Mouse (Mus musculus): Measurements from ENCODE around the gene Gkap1. TPM values are rescaled to one million over a fixed set of nuclear protein-coding genes. Genes with fewer than 3 reads are reported as not detected.
A peak's percentile ranks its signal among the peaks of the same experiment; 100 is the strongest.

The Gkap1 gene
- polyA plus RNA-seq, 1 experiment from 2014 or later, result 25.2 TPM

- Histone ChIP-seq H3K27me3 (ENCODE audit: poor library complexity, severe bottlenecking) (no peaks in the 10 kb centered on the region), H3K36me3 (replicated peaks) (peaks cover 48% of the 10 kb centered on the region), H3K27ac (no peak overlapping the region), H3K9me3 (no peaks in the 10 kb centered on the region), H3K4me1 (no peaks in the 10 kb centered on the region), H3K4me3 (no peak overlapping the region)
- 94% methylated on average over 5 of the region's 5 CpGs for WGBS
- DNase-seq (ENCODE audit: extremely low spot score, low spot score), result no peak
Observed at GRCm38 (mm10) chr13:58248957-58249356, 26.5 kb downstream of the Gkap1 start.

GRCm38 (mm10) chr13:58236536-58236935 is 39.0 kb downstream of the Gkap1 start:
- no peaks in the 10 kb centered on the region for H3K9me3 ChIP-seq
- peaks cover 45% of the 10 kb centered on the region for H3K36me3 ChIP-seq (replicated peaks)
- H3K4me1 ChIP-seq, result no peaks in the 10 kb centered on the region
- 91% methylated on average over 7 of the region's 7 CpGs for WGBS
- no peaks in the 10 kb centered on the region for H3K27me3 ChIP-seq (ENCODE audit: poor library complexity, severe bottlenecking)
- no peak overlapping the region for H3K4me3 ChIP-seq
- DNase-seq (ENCODE audit: extremely low spot score, low spot score), result no peak
- no peak overlapping the region for H3K27ac ChIP-seq

GRCm38 (mm10) chr13:58232611-58233010 is 42.9 kb downstream of the Gkap1 start:
- Histone ChIP-seq H3K9me3 (no peaks in the 10 kb centered on the region), H3K27ac (no peak overlapping the region), H3K27me3 (ENCODE audit: poor library complexity, severe bottlenecking) (no peaks in the 10 kb centered on the region), H3K4me1 (no peaks in the 10 kb centered on the region), H3K36me3 (replicated peaks) (peaks cover 30% of the 10 kb centered on the region), H3K4me3 (no peak overlapping the region)
- DNase-seq (ENCODE audit: extremely low spot score, low spot score), result peak; percentile 24
- WGBS, result 48% methylated on average over 5 of the region's 5 CpGs

GRCm38 (mm10) chr13:58232070-58232469 is 43.4 kb downstream of the Gkap1 start:
- H3K36me3 ChIP-seq (replicated peaks), result peaks cover 30% of the 10 kb centered on the region
- no peak overlapping the region for H3K4me3 ChIP-seq
- H3K4me1 ChIP-seq, result no peaks in the 10 kb centered on the region
- H3K9me3 ChIP-seq, result peaks cover 1% of the 10 kb centered on the region; the same call in 1 of the 2 replicates
- DNase-seq (ENCODE audit: extremely low spot score, low spot score), result no peak
- H3K27me3 ChIP-seq (ENCODE audit: poor library complexity, severe bottlenecking), result no peaks in the 10 kb centered on the region
- H3K27ac ChIP-seq, result no peak overlapping the region
- WGBS, result 93% methylated on average over 8 of the region's 8 CpGs

- Histone ChIP-seq H3K27me3 (ENCODE audit: poor library complexity, severe bottlenecking) (no peaks in the 10 kb centered on the region), H3K36me3 (replicated peaks) (0 out of 2 replicates have a peak, but pooled peaks cover 10% of the 10 kb centered on the region), H3K4me1 (no peaks in the 10 kb centered on the region), H3K27ac (no peak overlapping the region), H3K9me3 (peaks cover 6% of the 10 kb centered on the region; the same call in 1 of the 2 replicates), H3K4me3 (no peak overlapping the region)
- no peak for DNase-seq (ENCODE audit: extremely low spot score, low spot score)
- WGBS, result 84% methylated on average over 2 of the region's 2 CpGs
Observed at GRCm38 (mm10) chr13:58228624-58229023, 46.9 kb downstream of the Gkap1 start.

- WGBS, result 42% methylated on average over 8 of the region's 8 CpGs
- H3K4me3 ChIP-seq, result no peak overlapping the region
- H3K4me1 ChIP-seq, result no peaks in the 10 kb centered on the region
- H3K36me3 ChIP-seq (replicated peaks), result no peaks in the 10 kb centered on the region
- peaks cover 6% of the 10 kb centered on the region; the same call in 1 of the 2 replicates for H3K9me3 ChIP-seq
- no peak overlapping the region for H3K27ac ChIP-seq
- H3K27me3 ChIP-seq (ENCODE audit: poor library complexity, severe bottlenecking), result no peaks in the 10 kb centered on the region
- no peak for DNase-seq (ENCODE audit: extremely low spot score, low spot score)
Observed at GRCm38 (mm10) chr13:58225694-58226093, 49.8 kb downstream of the Gkap1 start.

GRCm38 (mm10) chr13:58220206-58220605 is 55.3 kb downstream of the Gkap1 start:
- H3K9me3 ChIP-seq, result no peaks in the 10 kb centered on the region
- H3K4me1 ChIP-seq, result peaks cover 13% of the 10 kb centered on the region
- 92% methylated on average over 3 of the region's 3 CpGs for WGBS

GRCm38 (mm10) chr13:58217536-58217935 is 58.0 kb downstream of the Gkap1 start:
- Histone ChIP-seq H3K27me3 (ENCODE audit: poor library complexity, severe bottlenecking) (peaks cover 11% of the 10 kb centered on the region; the same call in 1 of the 2 replicates), H3K27ac (no peak overlapping the region), H3K36me3 (replicated peaks) (no peaks in the 10 kb centered on the region), H3K9me3 (no peaks in the 10 kb centered on the region), H3K4me3 (no peak overlapping the region), H3K4me1 (peaks cover 31% of the 10 kb centered on the region)
- WGBS, result 89% methylated on average over 2 of the region's 2 CpGs
- no peak for DNase-seq (ENCODE audit: extremely low spot score, low spot score)

More at GRCm38 (mm10) chr13:58220206-58220605, 55.3 kb downstream of the Gkap1 start:
- DNase-seq (ENCODE audit: extremely low spot score, low spot score), result no peak
- Histone ChIP-seq H3K27me3 (ENCODE audit: poor library complexity, severe bottlenecking) (peaks cover 11% of the 10 kb centered on the region; the same call in 1 of the 2 replicates), H3K27ac (no peak overlapping the region), H3K36me3 (replicated peaks) (no peaks in the 10 kb centered on the region), H3K4me3 (no peak overlapping the region)

GRCm38 (mm10) chr13:58216395-58216794 is 59.1 kb downstream of the Gkap1 start:
- no peaks in the 10 kb centered on the region; the same call in 1 of the 2 replicates for H3K36me3 ChIP-seq (replicated peaks)
- 91% methylated on average over 9 of the region's 9 CpGs for WGBS

GRCm38 (mm10) chr13:58215592-58216341 is 59.7 kb downstream of the Gkap1 start, which contains the start of gene Ubqln1:
Gene Ubqln1 (minus strand): TSS chr13:58215653.
- Histone ChIP-seq H3K27me3 (ENCODE audit: poor library complexity, severe bottlenecking) (peaks cover 11% of the 10 kb centered on the region; the same call in 1 of the 2 replicates), H3K9me3 (no peaks in the 10 kb centered on the region), H3K4me3 (peak within 1 kb of the TSS; percentile 91), H3K36me3 (replicated peaks) (peaks cover under 1% of the 10 kb centered on the region; the same call in 1 of the 2 replicates), H3K4me1 (peaks cover 37% of the 10 kb centered on the region), H3K27ac (peak within 1 kb of the TSS; percentile 97)
- WGBS, result 2% methylated on average over 61 of the region's 62 CpGs
- DNase-seq (ENCODE audit: extremely low spot score, low spot score), result peak; percentile 84

More at GRCm38 (mm10) chr13:58216395-58216794, 59.1 kb downstream of the Gkap1 start:
- H3K27me3 ChIP-seq (ENCODE audit: poor library complexity, severe bottlenecking), result peaks cover 11% of the 10 kb centered on the region; the same call in 1 of the 2 replicates
- H3K9me3 ChIP-seq, result no peaks in the 10 kb centered on the region
- H3K4me1 ChIP-seq, result peaks cover 37% of the 10 kb centered on the region
- no peak for DNase-seq (ENCODE audit: extremely low spot score, low spot score)
- peak overlapping the region; percentile 97; the same call in 1 of the 2 replicates for H3K27ac ChIP-seq
- peak overlapping the region; percentile 91 for H3K4me3 ChIP-seq

GRCm38 (mm10) chr13:58215253-58215591 is 60.3 kb downstream of the Gkap1 start:
- no peak for DNase-seq (ENCODE audit: extremely low spot score, low spot score)
- 0% methylated on average over 48 of the region's 48 CpGs for WGBS

GRCm38 (mm10) chr13:58214346-58215252 is 60.9 kb downstream of the Gkap1 start:
- peaks cover 37% of the 10 kb centered on the region for H3K4me1 ChIP-seq
- peak overlapping the region; percentile 91 for H3K4me3 ChIP-seq
- DNase-seq (ENCODE audit: extremely low spot score, low spot score), result peak; percentile 37
- peaks cover 11% of the 10 kb centered on the region; the same call in 1 of the 2 replicates for H3K27me3 ChIP-seq (ENCODE audit: poor library complexity, severe bottlenecking)
- no peaks in the 10 kb centered on the region for H3K9me3 ChIP-seq
- WGBS, result 2% methylated on average over 49 of the region's 49 CpGs
- peaks cover 5% of the 10 kb centered on the region; the same call in 1 of the 2 replicates for H3K36me3 ChIP-seq (replicated peaks)
- H3K27ac ChIP-seq, result peak overlapping the region; percentile 97

More at GRCm38 (mm10) chr13:58215253-58215591, 60.3 kb downstream of the Gkap1 start:
- H3K9me3 ChIP-seq, result no peaks in the 10 kb centered on the region
- peaks cover 5% of the 10 kb centered on the region; the same call in 1 of the 2 replicates for H3K36me3 ChIP-seq (replicated peaks)
- peak overlapping the region; percentile 97 for H3K27ac ChIP-seq
- H3K4me1 ChIP-seq, result peaks cover 37% of the 10 kb centered on the region
- peak overlapping the region; percentile 91 for H3K4me3 ChIP-seq
- peaks cover 11% of the 10 kb centered on the region; the same call in 1 of the 2 replicates for H3K27me3 ChIP-seq (ENCODE audit: poor library complexity, severe bottlenecking)

Data from forebrain, embryonic 10.5 days (tissue).